Mouse (Mus musculus) liver (tissue): ENCODE data around the gene Mrgbp.

ENCODE experiments used
- DNase-seq: peaks from one replicate; pipeline ENCODE4 v3.0.0-alpha.2; 2020; ENCODE audit warnings: mixed read lengths

Gene Mrgbp

DNA sequence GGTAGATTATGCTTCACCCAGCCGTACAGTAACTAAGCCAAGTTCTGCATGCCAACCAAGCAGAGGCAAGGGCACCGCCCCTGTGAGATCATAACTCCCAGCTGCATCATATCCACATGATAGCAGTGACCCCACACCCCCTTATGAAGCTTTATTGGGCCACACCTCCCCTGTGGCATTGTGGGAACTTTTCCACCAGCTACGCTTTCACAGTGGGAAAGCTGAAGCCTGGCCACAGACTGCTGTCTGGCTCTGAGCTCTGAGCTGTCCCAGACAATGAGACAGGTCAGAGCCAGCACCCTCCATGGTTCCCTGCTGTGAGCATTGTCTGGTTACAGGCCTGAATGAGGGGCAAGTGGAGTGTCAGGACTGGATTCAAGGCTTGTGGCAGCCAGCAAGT, at the start of gene Mrgbp:
Gene Mrgbp, plus strand, starts transcription at position 303 of the 400 bp plus-strand sequence.
- DNase-seq, result no peak

DNA sequence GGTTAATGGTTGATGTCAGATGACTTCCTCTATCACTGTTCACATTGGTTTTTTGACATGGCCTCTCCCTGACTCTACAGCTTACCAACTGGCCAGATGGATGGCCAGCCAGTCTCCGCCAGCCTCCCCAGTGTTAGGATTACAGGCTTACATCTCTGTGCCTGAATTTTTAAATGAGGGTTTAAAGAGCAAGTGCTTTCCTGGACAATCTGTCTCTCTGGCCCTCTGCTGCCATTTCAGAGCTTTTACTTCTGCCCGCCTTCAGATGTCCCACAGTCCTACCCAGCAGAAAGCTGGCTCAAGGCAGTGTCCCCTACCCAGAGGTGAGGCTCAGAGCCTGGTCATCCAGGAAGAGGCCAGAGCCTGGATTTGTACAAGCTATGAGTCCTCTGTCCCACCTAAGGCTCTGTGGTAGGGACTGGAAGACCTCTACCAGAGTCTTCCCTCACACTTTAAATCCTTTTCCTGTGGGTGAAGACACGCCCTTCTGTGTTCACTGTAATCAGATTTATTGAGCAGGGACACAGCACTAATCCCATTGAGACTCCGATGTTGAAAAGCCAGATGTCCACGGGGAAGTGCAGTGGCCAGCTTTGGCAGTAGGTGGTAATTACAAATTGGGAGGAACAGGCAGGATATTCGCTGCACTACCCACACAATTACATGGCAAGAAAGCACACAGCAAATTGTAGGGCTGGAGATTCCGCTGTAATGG, 49.3 kb upstream of the Mrgbp start:
- DNase-seq, result no peak

DNA sequence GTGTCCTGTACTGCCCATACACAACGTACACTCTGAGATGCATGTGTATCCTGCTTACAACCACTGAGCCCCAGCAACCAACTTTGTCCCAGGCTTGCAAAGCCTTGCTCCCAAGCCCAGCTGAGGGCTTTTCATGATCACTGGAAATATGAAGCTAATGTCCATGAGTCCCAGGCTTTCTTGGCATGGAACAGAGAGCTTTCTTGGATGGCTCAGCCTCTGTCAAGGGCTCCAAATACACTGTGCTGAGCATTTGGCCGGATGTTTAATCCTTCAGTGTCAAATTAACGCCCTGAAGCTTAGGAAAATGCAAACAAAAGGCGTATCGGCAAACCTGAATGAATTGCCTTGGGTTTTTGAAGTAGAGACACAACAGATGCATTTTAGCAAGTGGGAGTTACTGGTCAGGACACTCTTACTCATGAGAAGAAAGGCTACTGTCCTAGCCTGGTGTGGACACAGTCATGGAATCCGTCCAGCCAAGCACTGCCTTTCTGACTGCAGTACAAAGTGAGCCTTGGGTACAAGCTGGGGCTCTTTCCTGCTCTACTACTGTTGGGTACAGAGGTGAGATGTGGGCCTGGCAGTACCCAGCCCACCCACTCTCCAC, 48.6 kb upstream of the Mrgbp start:
- DNase-seq, result no peak

- no peak for DNase-seq
Measured at GRCm38 (mm10) chr2:180533237-180533636, 47.9 kb upstream of the Mrgbp start.

- DNase-seq, result no peak
Measured at GRCm38 (mm10) chr2:180543675-180544074, 37.4 kb upstream of the Mrgbp start.

- DNase-seq, result no peak
Measured at GRCm38 (mm10) chr2:180545046-180545445, 36.1 kb upstream of the Mrgbp start.

DNA sequence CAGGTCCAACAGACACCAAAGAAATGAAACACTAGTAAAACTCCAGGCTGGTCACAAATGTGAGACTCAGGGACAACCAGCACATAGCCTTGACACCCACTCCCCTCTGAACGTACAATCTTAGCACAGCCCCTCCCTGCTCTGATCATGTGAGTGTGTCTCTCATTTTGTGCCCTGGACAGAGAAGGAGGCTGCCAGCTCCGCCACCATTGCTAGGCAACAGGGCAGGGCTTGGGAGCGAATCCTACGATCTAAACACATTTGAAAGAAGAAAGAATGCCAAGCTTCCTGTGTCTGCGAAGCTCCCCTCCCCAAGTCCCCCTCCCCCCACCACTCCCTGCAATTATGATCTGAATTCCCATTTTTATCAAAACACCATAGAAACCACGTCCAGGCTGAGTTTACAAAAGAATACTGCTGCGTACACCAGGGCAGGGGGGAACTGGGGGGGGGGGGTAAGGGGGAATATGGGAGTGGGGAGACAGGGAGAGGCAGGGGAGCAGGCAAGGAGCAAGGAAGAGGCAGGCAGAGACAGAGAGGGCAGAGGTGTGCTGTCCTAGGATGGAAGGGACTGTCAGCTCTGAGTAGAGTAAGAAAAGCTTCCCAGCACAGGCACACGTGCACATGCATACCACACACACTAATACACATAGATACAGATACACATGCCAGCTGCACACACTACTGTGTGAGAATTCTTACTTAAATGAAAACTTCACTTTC, 33.6 kb upstream of the Mrgbp start:
- DNase-seq, result no peak

GRCm38 (mm10) chr2:180552340-180552739, 28.8 kb upstream of the Mrgbp start:
- DNase-seq, result no peak

- DNase-seq, result no peak
Measured at GRCm38 (mm10) chr2:180555219-180555618, 25.9 kb upstream of the Mrgbp start.

DNA sequence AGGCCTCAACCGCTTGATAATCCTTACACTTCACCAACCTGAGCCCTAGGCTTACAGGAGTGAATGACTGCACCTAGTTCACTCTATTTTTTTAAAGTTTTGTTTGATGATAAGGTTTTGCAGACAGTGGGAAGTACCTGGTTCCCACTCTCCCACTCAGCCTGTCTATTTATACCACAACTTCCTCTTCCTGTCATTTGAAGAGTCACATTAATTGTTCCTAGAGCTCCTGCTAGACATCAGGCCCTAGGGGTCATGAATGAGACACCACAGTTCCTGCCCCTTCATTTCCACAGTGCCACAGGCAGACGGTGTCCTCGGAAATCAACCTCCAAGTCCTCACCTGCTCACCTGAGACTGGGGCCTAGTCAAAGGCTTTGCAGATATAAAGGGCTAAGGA, 24.6 kb upstream of the Mrgbp start:
- no peak for DNase-seq

DNA sequence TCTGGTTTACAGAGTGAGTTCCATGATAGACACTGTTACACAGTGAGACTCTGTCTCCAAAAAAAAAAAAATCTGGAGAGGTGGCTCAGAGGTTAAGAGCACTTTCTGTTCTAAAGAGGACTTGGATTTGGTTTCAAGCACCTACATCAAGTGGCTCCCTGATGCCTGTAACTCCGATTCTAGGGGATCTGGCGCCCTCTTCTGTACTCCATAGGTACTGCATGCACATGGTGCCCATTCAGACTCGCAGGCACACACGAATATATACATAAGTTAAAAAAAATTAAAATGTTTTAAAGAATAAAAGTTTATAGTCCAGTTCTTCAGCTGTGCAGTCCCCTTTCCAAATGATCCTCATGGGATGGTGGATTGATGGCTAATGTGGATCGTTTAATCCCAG, 20.9 kb upstream of the Mrgbp start:
- DNase-seq, result peak; percentile 31

DNA sequence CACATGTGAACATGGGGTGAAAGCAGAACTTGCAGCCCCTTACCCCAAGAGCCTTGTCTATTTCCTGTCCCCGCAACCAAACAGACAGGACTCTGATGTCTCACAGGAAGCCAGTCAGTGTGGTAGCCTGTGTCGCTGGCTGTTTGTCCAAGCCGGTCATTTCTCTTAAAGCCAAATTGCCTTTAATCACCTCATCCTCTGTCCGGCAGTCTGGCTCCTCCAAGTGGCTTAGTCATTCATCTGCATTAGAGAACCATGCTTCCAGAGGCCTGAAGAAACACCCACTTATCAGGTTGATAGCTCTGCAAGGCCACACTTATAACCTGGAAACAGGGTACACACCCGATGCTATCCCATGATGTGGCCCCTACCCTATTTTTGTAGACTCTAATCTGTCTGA, 19.0 kb upstream of the Mrgbp start:
- DNase-seq, result no peak

DNA sequence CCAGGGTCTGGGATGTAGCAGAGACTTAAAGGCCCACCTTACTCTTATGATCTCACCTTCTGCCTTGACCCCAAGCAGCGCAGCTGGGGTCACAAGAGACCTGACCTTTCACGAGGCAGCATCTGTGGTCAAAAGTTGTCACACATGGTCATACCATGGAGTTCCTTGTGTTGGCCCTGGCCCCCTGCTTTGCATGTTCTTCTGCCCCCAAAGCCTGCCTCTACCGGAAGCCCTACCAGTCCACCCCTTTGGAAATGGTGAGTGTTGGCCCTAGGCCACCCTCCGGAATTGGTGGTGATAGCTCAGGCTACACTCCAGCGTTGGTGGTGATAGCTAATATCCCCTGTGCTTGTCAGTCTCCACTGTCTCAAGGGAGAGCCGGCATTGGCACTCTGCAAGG, 17.8 kb upstream of the Mrgbp start:
- DNase-seq, result no peak

DNA sequence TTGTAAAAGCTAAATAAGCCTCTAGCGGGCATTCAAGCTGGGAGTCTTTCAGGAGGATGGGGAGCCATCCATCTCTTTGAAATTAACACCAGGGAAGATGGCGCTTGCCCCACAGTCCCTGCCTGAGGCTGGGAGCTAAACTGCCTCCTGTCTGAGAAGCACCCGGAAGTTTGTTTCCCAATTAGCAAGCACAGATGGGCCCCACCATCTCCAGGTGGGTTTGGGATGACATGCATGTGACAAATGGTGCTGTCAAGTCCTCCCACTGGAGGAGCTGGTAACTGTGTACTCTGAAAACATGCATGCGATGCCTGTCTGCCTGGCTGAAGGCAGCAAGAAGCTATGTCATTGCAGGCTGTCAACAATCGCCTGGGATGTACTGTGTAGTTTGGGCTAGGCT, 17.3 kb upstream of the Mrgbp start:
- DNase-seq, result no peak

- DNase-seq, result peak; percentile 73
Measured at GRCm38 (mm10) chr2:180566240-180566913, 14.7 kb upstream of the Mrgbp start.

- peak; percentile 45 for DNase-seq
Measured at GRCm38 (mm10) chr2:180569028-180569643, 12.0 kb upstream of the Mrgbp start.

GRCm38 (mm10) chr2:180576482-180576881, 4.6 kb upstream of the Mrgbp start:
- no peak for DNase-seq

DNA sequence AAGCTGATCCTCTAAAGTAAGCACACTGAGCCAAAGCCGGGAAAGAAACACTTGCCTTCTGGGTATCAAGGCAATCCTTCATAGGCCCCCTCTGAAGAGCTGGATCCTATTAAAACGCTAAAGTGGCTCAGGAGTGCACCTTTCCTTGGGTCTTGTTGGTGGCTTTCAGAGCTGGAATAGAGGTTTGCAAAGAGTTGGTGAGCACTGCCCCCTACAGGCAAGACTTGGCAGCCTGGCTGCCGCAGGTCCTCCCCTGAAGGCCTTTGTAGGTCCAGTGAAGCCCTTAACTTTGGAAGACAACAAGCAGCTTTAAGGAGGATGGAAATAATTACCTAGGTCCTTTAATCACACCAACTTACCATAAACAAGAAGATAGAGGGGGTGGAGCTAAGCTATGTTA, 2.4 kb upstream of the Mrgbp start:
- peak; percentile 73 for DNase-seq

GRCm38 (mm10) chr2:180582481-180583153, 1.5 kb downstream of the Mrgbp start:
- peak; percentile 96 for DNase-seq

DNA sequence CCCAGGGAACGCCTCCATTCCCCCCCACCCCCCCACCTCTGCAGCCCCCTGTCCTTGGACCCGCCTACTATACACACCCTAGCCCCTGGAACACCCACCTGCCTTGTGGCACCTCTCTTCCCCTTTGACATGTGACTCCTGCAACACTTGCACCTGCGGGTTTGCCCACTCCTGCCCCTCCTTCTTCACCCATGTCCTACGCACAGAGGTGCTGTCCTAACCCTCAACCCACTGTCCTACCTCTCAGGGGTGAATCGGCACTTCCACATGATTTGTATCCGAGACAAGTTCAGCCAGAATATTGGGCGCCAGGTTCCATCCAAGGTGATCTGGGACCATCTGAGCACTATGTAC, 2.0 kb downstream of the Mrgbp start:
- peak; percentile 20 for DNase-seq

- no peak for DNase-seq
Measured at GRCm38 (mm10) chr2:180588736-180589122, 7.6 kb downstream of the Mrgbp start.

GRCm38 (mm10) chr2:180589123-180589831, 8.2 kb downstream of the Mrgbp start, which contains the start of gene Ogfr:
Ogfr (plus strand) TSS chr2:180589245.
- DNase-seq, result peak; percentile 86
